Mouse (Mus musculus): Measurements from ENCODE around the gene Tab1.

Gene Tab1

DNA sequence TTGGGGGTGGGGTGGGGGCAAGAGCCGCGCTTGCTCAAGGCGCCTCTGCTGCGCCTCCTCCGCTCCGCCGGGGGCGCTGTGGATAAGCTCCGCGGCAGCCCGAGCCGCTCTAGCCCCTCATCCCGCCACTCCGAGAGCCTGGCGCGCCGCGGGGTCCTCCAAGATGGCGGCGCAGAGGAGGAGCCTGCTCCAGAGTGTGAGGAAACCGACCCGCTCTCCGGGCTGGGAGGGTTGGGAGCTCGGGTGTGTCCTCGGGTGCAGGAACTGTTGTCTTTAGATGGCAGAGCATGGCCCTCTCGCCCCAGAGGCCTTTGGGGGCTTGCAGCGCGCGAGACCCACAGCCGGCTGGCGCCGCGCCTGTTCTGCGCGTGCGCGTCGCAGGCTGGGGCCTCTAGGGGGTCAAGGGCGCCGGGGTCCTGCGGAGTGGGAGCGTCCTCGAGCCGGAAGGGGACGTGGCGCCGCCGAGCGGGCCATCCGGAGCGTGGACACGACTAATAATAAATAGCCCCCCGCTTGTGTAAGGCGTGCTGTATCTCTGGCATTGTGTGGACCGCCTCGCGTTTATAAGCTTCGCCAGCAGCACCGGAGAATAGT, at the start of gene Tab1:
TSS of gene Tab1 (plus strand) at position 135 of the 594 bp plus-strand sequence.
- peak; percentile 94 to 97 for DNase-seq

DNA sequence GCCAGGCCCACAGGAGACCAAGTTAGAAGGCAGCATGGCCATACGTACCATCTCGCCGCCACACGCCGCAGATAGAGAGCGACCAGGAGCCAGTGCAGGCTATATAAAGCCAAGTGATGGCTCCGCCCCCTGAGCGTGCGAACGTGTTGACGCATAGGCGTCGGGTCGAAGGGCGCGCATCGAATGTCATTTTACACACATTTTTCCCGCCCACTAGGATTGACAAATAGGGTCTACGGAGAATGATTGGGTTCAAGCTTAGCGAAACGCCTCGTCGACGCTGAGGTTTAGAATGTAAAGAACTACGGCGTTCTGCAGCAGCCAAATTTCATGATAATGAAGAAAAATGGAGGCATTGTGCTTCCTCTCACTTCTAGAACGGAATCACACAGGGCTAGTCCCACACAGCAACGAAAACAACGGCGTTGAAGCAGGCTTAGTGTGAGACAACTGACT, 49.6 kb upstream of the Tab1 start:
- peak; percentile 99 to 100 for DNase-seq

DNA sequence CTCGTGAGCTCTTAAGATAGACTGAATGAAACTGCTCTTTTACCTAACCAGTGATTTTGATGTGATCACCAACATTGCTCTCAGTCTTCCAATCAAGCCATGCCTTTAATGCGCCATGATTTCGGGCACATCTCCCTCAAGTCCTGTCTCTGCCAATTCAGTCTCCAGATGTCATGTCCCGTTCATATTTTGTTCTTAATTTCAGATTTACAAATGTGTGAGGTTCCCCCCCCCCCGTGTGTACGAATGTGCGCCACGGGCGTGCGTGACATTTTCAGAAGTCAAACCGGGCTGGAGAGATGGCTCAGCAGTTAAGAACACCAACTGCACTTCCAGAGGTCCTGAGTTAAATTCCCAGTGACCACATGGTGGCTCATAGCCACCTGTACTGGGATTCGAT, 49.2 kb upstream of the Tab1 start:
- no peak for DNase-seq

DNA sequence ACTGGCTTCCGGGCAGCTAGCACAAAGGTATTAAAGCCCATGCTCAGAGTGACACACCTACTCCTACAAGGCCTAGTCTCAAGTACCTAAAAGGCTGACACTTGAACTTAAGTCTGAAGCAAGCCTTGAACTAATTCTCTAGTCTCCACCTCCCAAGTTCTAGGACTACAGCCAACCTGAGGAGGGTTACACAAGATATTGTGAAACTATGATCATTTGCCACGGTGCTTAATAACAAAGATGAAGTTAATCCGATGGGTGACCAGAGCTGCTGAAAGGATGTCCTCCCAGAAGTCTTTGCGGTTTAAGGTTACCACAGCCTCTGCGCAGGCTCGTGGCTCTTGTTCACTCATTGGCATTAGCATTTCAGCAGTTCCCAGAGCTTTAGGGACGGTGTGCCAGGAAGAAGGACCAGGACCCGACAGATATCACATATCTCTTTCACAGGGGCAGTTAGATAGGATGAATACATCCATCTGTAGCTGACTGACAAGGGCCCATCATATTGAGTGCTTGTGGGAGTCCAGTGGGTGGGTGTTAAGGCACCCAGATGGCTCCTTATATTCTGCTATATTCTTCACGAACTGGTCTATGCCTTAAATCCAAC, 45.4 kb upstream of the Tab1 start:
- DNase-seq: no peak

DNA sequence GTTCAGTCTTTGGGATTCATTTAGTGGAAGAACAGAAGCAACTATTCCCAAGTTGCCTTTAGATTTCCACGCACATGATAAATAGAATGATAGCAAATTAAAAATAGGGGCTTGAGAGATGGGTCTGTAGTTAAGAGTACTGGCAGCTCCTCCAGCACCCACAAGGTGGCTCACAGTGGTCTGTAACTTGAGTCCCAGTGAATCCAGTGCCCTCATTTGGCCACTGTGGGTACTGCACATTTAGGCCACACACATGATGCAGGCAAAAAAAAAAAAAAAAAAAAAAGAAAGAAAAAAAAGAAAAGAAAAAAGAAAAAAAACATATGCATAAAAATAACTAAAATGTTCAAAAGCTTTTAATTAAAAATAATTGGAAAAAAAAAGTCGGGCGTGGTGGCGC, 44.3 kb upstream of the Tab1 start:
- peak; percentile 97 for DNase-seq

DNA sequence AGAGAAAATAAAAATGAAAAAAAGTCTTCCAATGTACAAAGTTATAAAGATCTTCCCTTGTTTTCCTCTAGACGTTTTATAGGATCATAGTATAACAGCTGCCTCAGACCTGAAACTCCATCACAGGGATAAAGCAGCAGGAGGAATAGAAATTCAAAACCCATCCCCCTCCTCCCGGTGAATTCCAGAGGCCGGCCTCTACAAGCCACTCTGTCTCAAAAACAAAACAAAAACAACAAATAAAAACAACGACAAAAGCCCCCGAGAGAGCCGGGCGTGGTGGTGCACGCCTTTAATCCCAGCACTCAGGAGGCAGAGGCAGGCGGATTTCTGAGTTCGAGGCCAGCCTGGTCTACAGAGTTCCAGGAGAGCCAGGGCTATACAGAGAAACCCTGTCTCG, 42.8 kb upstream of the Tab1 start:
- DNase-seq: no peak

DNA sequence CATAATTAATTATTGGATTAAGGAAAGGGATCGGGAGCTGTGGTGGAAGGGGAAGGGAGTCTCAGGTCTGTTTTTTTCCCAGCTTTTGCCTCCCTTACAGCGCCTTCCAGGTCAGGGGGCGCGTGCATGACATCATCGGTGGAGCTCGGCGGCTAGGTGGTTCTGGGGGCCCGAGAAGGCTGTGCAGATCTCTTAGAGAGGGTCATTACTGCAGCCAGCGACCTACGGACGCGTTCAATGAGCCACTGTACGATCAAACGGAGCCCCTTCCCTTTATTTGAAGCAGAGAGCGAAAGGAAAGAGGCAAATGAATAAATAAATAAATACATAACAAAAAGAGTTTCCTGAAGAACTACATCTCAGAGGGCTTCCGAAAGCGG, 42.2 kb upstream of the Tab1 start:
- peak; percentile 44 to 56 for DNase-seq

DNA sequence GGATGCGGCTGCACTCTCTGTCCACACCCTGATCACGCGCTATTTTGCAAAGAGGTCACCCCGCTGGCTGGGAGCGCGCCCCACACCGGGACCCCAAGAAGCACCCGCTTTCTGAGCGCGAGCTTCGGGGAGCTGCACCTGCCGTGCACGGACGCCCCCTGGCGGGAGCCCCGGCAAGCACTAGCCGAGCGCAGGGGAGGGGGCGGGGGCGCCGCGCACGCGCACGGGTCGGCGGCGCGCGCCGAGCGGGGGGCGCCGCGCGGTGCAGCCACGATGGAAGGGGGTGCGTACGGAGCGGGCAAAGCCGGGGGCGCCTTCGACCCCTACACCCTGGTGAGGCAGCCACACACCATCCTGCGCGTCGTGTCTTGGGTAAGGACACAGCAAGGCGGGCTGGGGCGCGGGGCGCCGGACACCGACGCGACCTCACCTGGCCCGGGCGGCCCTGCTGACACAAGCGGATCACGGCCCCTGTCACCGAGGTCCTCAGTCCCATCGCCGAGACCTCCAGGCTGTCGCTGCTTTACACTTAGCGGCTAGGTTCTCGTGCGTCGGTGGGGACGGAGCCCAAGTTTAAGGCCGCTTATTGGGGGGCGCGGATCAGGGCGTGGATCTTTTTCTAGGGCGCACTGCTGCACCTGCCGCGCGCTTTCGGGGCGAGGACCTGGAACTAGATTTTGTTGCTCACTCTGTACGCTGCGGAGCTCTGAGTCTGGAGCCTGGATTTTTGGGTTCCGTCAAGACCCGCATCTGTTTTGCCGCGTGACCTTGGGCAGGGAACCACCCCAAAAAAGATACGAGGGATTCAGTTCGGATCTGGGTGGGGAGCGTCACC, 41.6 kb upstream of the Tab1 start, which contains the start of the genes Syngr1 and Rpl3:
TSS of gene Syngr1 (plus strand) at position 214 of the 835 bp plus-strand sequence.
TSS of gene Rpl3 (minus strand) at position 748 of the 835 bp plus-strand sequence.
- peak; percentile 83 to 87 for DNase-seq

DNA sequence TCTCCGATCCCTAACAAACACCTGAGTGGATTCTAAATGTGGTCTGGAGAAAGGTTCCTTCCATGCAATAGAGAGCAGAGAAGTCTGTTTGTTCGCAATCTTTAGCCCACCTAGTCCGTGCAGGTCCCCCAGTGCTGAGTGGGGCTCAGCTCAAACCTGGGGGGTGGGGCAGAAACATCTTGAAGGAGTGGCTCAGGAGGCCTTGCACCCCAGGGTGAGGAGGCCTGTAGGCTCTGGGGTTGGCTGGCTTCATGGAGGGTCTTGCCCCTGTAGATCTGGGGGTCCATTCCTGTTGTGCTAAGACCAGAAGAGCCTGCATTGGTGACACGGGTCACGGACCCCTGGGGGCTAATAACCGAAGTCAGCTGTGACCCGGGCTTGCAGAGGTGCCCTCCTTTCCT, 40.9 kb upstream of the Tab1 start:
- no peak for DNase-seq

DNA sequence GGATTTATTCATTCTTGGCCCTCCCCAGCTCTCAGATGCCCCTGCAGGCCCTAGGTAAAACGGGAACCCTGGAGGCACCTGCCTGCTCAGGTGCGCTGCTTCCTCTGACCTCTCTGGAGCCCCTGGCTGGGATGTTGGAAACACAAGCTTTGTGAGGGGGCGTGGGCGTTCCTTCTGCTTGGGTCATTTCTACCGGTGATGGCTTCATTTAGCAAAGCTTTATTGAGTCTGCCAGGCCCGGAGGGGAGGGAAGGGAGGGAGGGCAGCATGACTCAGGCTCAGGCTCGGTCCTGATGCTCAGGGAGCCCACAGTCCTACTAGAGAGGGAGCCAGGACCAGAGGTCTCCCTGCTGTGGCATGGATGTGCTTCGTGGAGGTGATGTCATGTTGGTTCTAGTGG, 40.3 kb upstream of the Tab1 start:
- peak in 1 of 2 experiments; percentile 48 for DNase-seq

DNA sequence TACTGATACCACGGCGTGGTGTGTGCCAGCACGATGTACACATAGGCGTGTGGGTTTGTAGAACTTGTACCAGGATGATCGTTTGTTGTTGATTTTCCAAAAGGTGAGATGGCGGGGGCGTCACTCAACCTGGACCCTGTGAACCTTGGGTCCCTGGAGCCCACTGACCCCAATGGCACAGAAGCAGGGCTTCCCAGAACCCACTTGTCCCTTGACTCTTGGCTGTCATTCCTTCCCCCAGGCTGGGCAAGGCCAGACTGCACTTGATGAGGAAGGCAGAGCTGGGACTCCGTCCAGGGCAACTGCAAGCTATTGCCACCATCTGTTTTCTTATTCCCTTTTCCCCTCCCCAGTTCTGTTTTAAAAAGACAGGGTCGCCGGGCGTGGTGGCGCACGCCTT, 38.7 kb upstream of the Tab1 start:
- DNase-seq: no peak

DNA sequence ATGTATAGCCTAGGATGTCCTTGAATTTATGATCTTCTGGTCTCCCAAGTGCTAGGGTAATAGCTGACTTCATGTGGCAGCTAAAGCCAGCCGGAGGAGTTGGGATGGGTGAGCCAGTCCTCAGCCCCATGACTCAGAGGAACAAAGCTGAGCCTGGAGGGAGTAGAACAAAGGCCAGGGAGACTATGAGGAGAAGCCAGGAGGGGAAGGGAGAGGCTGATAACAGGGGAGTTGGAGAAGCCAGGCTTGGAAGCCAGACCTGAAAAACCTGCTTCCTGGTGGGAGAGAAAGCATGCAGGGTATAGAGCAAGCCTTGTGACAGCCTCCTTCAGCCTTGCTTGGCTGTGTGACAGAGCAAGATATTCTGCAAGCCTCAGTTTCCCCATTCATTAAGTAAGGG, 37.3 kb upstream of the Tab1 start:
- no peak for DNase-seq

DNA sequence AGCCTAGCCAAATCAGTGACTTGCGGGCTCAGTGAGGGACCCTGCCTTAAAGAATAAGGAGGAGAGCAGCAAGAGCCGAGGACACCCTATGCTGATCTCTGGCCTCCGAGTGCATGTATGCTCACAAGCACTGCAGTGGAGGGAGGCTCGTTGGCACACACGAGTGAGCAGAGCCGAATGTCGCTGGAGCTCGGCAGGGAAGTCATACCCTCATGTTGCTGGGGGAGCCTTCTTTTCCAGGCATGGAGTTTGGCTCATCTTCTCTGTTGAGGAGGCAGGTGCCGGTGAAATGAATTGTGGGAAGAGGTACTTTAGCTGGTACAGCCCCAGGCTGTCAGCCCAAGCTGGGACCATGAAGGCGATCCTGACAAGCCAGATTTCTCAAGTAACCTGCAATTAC, 36.5 kb upstream of the Tab1 start:
- no peak for DNase-seq

DNA sequence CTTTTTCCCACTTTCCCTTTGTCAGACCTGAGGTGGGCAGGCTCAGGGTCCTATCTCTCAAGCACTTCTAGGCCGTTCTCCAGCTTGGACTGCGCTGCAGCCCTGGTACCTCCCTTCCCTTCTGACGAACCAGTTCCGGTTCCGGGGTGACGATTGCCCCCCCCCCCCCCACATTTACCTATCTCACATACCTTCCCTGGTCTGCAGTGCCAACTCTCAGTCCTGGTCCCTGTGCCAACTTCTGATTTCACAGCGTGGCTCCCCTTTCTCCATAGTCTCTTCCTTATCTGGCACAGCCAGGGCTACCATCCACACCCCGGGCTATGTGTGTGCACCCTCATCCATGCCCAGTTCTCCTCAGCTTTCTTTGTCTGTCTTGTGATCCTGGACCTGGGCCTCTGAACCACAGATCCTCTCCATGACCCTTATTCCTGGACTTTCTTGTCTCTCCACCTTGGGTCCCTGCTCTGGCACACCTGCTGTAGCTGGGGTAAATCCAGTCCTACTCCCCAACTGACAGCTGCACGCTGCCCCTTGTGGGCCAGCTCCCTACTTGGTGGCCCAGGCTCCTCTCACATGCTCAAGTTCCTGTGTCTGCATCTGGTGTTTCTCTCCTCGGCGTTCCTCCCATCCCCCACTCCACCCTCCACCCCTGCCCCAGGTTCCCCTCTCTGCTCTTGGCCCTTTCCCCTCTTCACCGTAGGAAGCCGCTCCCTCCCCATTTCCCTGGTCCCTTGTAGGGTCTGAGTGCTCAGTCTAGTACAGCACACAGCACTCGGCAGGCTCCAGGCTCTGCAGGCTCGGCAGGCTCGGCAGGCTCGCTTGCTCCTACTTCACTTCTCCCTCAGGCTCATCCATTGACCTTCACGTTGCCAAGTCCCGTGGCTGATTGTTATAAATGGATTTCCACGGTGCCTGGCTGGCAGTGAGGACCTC, 35.7 kb upstream of the Tab1 start:
- DNase-seq: peak; percentile 66 to 72

DNA sequence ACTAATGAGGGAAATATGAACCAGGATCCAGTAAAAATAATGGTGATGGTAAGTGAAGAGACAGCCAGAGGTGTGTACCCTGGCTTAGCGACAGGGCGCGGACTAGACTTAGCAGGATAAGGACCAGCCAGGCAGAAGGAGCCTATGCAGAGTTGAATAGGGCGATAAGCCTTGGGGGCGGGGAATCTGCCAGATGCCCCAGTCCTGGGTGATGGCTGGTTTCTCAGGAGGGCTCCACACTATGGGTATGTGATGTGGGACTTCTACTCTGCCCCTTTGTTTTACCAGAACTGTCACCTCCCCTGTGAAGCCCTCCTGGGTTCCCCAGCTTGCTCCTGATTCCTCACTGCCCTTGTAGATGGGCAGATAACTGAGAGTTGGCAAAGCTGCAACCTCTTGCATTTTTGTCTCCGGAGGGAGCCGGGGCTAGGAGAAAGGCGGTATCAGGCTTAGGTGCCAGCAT, 34.9 kb upstream of the Tab1 start:
- no peak for DNase-seq

DNA sequence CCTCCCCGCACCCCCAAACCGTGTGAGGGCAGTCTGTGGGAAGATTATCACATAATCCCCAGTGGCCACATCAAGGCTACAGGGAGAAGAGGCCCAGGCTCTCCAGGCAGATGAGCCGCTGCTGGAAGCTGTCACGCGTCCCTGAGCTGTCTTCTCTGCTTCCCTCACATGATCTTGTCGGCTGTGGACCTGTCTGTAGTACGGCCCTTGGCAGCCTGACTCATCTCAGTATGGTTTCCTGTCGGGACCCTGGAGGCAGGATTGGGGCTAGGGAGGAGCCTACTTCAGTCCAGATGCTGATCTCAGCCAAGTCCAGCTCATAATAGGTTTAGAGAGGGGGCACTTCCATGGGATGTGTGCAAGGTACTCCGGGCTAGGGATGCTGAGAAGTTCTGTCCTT, 34.1 kb upstream of the Tab1 start:
- peak in 1 of 2 experiments; percentile 26 for DNase-seq

DNA sequence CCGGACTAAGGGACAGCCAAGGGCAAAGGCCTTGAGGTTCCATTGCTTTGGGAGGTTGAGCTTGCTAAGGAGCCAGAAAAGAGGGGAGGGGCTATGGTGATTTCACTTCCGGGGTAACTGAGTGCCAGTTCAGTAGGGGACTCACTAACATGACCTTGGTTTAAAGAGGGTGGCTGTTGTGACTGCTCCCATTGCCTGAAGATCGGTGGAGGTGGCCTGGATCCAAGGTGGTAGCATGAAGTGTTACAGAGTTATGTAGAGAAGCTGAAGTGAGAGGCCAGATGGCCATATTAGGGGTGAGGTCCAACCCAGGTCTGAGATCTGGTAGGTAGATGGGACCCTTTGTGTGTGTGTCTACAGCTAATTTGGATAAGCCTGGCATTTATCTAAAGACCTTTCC, 33.5 kb upstream of the Tab1 start:
- no peak for DNase-seq

DNA sequence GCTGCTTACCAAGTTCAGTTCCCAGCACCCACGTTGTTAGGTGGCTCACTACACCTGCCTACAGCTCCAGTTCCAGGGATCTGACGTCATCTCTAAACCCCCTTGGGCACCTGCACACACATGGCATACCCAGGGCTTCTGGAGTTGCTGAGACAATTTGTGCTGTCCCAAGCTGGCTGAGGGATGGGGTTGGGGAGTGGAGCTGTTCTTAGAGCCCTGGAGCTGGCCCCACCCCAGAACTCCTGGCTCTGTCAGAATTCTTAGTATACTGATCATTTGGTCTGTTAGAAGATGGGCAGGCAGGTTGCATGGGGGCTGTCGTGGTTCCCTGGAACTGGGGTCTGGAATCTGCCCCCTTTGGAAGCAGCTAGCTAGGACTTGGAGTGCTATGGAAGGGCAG, 32.7 kb upstream of the Tab1 start:
- DNase-seq: no peak

DNA sequence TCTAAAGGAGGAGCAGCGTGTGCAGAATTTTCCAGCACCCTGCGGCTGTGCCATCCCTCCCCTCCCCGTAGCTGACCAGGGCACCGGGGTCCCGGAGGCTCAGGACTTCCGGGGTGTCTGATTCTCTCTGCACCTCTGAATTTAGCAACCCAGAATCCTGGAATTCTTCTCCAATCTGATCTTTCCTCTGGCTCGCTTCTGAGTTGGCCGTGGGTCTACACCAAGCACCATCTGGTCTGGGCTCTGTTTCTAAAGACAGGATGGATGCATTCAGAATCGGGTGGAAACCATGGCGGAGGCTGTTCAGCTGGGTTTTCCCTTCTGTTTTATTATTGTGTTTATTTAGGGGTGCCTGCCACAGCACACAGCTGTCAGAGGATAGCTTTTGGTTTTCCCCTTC, 32.1 kb upstream of the Tab1 start:
- no peak for DNase-seq

DNA sequence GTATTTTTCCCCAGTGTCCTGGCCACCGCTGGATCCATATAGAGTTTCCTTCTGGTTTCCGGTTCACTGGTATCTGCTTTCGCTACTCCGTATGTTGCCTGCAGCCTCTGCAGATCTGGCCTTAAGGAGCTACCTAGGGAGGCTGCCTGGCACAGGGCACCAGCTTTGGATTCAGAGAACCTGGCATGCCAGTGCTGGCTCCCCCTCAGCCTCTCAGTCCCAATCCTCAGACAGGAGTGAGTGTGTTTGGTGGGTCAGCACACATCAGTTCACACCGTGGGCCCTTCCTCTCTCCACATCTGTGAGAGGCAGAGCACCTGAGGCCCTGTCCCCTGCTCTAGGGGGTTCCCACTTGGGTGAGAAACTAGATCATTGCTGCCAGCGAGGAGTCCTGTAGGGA, 31.4 kb upstream of the Tab1 start:
- DNase-seq: no peak

DNA sequence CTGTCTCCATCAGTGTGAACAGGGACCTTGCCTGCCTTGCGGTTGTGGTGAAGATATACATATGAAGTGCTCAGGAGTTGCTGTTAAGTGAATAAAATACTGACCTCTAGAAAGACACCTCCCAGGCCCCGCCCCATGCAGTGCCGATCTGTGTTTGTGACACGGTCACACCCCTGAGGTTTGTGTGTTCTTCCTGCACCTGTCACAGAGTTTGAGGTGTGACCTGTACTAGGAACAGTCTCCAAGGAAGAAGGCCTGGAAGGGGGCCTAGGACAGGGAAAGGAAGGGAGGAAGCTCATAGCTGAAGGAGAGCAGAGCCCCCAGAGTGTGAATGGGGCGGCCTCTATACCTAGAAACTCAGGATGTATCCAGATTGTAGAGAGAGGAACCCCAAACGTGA, 30.4 kb upstream of the Tab1 start:
- DNase-seq: no peak

Data from kidney, postnatal 4 days (tissue).